Mouse (Mus musculus): ENCODE results near the gene Pafah1b3. TPM values are rescaled to one million over a fixed set of nuclear protein-coding genes. Genes with fewer than 3 reads are reported as not detected.

The Pafah1b3 gene
- polyA plus RNA-seq, 1 experiment: 62.9 TPM

DNA sequence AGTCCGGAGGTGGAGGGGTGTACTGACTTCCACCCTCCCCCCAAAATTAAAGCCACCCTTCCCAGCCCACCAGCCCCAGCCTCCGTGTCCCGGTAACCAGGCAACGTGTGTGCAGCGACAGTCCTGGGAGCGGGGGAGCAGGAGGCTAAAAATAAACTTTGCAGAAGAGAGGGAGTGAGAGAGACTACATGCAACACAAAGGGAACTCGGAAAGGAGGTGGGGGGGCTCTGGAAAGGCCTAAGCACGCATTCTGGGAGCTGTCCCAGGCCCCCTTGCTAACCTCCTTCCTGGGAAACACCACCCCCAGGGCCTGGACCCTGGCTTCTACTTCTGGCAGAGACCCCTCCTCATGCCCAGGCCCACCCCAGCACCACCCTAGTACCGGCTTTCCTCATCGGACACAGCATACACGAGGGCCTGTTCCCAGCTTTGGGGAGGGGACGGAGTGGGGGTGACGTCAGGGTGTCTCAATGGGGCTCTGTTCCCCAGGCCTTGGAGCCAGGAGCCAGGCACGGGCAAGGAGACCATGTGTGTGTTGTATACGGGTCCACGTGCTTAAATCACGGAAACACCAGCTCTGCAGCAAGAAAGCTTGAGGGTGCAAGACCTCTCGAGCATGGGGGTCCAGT lies 49.7 kb downstream of the Pafah1b3 start:
- no peak for DNase-seq (ENCODE audit: low read depth in 1 of 2, low spot score in 2 of 2)
- peak overlapping the region; percentile 30; the same call in 1 of the 2 replicates for H3K27ac ChIP-seq (ENCODE audit: insufficient read depth, low read length)
- peaks cover 11% of the 10 kb centered on the region; the same call in 1 of the 2 replicates for H3K4me1 ChIP-seq (ENCODE audit: control insufficient read depth, insufficient read depth, insufficient read length)

DNA sequence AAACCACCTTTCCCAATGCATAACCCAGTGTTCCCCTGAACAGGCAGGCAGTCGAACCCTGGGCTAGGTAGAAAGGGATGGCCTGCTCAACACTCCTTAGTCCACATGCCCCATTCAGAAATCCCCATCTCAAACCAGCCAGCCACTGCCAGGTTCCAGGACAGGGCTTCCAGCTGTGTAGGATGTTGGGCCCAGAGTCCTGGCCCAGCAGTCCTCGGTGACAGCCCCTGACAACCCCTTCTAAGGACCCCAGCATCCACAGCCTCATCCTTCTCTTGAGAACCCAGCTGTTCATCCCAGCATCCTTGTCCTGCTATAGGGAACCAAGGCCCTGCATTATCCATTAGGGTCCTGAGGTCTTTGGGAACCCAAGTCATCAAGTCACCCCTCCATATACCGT lies 50.3 kb downstream of the Pafah1b3 start:
- Histone ChIP-seq H3K4me3 (ENCODE audit: extremely low read depth, insufficient read depth, insufficient read length) (no peak overlapping the region), H3K27me3 (ENCODE audit: control insufficient read depth, insufficient read depth, low read length) (no peaks in the 10 kb centered on the region), H3K4me1 (ENCODE audit: control insufficient read depth, insufficient read depth, insufficient read length) (peaks cover 11% of the 10 kb centered on the region; the same call in 1 of the 2 replicates), H3K36me3 (ENCODE audit: control insufficient read depth, insufficient read depth, low read length) (peaks cover 6% of the 10 kb centered on the region), H3K27ac (ENCODE audit: insufficient read depth, low read length) (no peak overlapping the region)
- 23% methylated on average over 3 of the region's 3 CpGs for WGBS
- TF ChIP-seq CTCF (IDR thresholded peaks at IDR 0.05; ENCODE audit: extremely low read depth, insufficient read depth, insufficient read length, insufficient replicate concordance) (no peak), POLR2A (IDR thresholded peaks at IDR 0.05; ENCODE audit: low read depth, low read length) (no peak)
- DNase-seq (ENCODE audit: low read depth in 1 of 2, low spot score in 2 of 2): no peak

More for the DNA sequence above, 49.7 kb downstream of the Pafah1b3 start:
- TF ChIP-seq POLR2A (IDR thresholded peaks at IDR 0.05; ENCODE audit: low read depth, low read length): no peak
- no peak for TF ChIP-seq CTCF (IDR thresholded peaks at IDR 0.05; ENCODE audit: extremely low read depth, insufficient read depth, insufficient read length, insufficient replicate concordance)
- Histone ChIP-seq H3K27me3 (ENCODE audit: control insufficient read depth, insufficient read depth, low read length) (no peaks in the 10 kb centered on the region), H3K4me3 (ENCODE audit: extremely low read depth, insufficient read depth, insufficient read length) (peak overlapping the region; percentile 98; the same call in 1 of the 2 replicates), H3K36me3 (ENCODE audit: control insufficient read depth, insufficient read depth, low read length) (peaks cover 6% of the 10 kb centered on the region)
- WGBS: 24% methylated on average over 18 of the region's 18 CpGs

DNA sequence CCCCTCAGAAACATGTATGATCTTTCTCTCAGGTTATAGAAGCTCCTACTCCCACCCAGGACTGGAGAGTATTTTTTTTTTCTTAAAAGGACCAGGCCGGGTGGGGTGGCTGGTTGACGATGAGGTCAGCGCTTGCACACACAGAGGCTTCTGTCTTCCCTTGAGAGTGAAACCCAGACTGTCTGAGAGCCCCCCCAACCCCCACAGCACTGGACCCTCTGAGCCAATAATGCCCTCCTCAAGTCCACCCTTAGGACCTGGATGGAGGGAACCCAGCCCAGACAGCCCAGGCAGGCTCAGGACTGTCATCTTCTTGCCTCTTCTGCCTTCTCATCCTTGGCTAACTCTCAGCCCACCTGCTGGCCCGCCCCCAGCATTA lies 51.0 kb downstream of the Pafah1b3 start:
- TF ChIP-seq CTCF (IDR thresholded peaks at IDR 0.05; ENCODE audit: extremely low read depth, insufficient read depth, insufficient read length, insufficient replicate concordance) (no peak), POLR2A (IDR thresholded peaks at IDR 0.05; ENCODE audit: low read depth, low read length) (no peak)
- Histone ChIP-seq H3K4me1 (ENCODE audit: control insufficient read depth, insufficient read depth, insufficient read length) (peaks cover 11% of the 10 kb centered on the region; the same call in 1 of the 2 replicates), H3K27ac (ENCODE audit: insufficient read depth, low read length) (no peak overlapping the region), H3K27me3 (ENCODE audit: control insufficient read depth, insufficient read depth, low read length) (no peaks in the 10 kb centered on the region), H3K36me3 (ENCODE audit: control insufficient read depth, insufficient read depth, low read length) (peaks cover 6% of the 10 kb centered on the region), H3K4me3 (ENCODE audit: extremely low read depth, insufficient read depth, insufficient read length) (no peak overlapping the region)
- 41% methylated on average over 4 of the region's 4 CpGs for WGBS
- DNase-seq (ENCODE audit: low read depth in 1 of 2, low spot score in 2 of 2): no peak

DNA sequence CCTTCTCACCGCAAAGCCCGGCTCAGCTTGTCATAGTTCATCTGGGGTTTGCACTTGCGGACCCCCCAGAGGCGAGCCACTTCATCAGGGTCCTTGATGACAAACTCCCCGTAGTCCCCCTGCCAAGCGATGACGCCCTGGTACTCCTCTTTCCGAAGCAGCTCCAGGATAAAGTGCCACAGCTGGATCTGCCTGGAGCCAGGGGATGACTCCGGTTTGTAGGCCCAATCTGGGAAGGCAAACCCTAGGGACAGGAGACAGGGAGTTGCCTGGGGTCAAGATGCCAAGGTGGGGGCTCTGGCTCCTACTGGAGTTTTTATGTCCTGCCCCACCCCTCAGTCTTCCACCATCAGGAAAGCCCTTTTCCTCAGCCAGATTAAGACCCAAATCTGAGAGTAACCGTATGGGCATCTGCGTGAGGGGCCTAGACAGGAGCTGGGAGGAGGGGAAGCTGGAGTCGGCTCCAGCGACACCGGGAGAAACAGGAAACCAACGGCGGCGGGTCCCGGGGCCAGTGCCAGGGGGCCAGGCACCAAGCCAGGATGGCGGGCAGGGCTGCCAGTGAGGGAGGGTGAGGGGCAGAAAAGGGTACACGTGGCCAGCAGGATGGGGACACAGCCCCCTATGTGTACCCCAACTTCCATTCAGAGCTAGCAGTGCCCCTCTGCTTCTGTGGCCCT lies 51.6 kb downstream of the Pafah1b3 start:
- peaks cover 10% of the 10 kb centered on the region; the same call in 1 of the 2 replicates for H3K4me1 ChIP-seq (ENCODE audit: control insufficient read depth, insufficient read depth, insufficient read length)
- peaks cover 6% of the 10 kb centered on the region for H3K36me3 ChIP-seq (ENCODE audit: control insufficient read depth, insufficient read depth, low read length)
- H3K4me3 ChIP-seq (ENCODE audit: extremely low read depth, insufficient read depth, insufficient read length): no peak overlapping the region
- WGBS: 58% methylated on average over 20 of the region's 20 CpGs
- 0 out of 2 replicates have a peak overlapping the region, but pooled peaks have one; percentile 6 for H3K27ac ChIP-seq (ENCODE audit: insufficient read depth, low read length)
- TF ChIP-seq POLR2A (IDR thresholded peaks at IDR 0.05; ENCODE audit: low read depth, low read length): no peak
- no peak for TF ChIP-seq CTCF (IDR thresholded peaks at IDR 0.05; ENCODE audit: extremely low read depth, insufficient read depth, insufficient read length, insufficient replicate concordance)
- DNase-seq (ENCODE audit: low read depth in 1 of 2, low spot score in 2 of 2): no peak
- H3K27me3 ChIP-seq (ENCODE audit: control insufficient read depth, insufficient read depth, low read length): no peaks in the 10 kb centered on the region

Other genes starting within 250 kb of the Pafah1b3 start
- gene Grik5, start 225.6 kb downstream of the Pafah1b3 start, polyA plus RNA-seq (2012; rRNA removed): 10.2 and 12.9 TPM in 2 replicates
- 23.7 and 34.7 TPM in 2 replicates for gene Zfp574, start 225.4 kb downstream of the Pafah1b3 start, polyA plus RNA-seq (2012; rRNA removed)
- 61.7 and 83.3 TPM in 2 replicates for gene Pou2f2, start 118.3 kb downstream of the Pafah1b3 start, polyA plus RNA-seq (2012; rRNA removed)
- 75.5 and 77.0 TPM in 2 replicates for gene Dedd2, start 77.4 kb downstream of the Pafah1b3 start, polyA plus RNA-seq (2012; rRNA removed)
- gene Zfp526, start 76.6 kb downstream of the Pafah1b3 start, polyA plus RNA-seq (2012; rRNA removed): 14.4 and 16.4 TPM in 2 replicates
- gene Gsk3a, start 60.1 kb downstream of the Pafah1b3 start, polyA plus RNA-seq (2012; rRNA removed): 106 and 125 TPM in 2 replicates
- 17.2 and 21.3 TPM in 2 replicates for gene Erf, start 47.2 kb downstream of the Pafah1b3 start, polyA plus RNA-seq (2012; rRNA removed)
- gene Cic, start 30.3 kb downstream of the Pafah1b3 start, polyA plus RNA-seq (2012; rRNA removed): 112 and 128 TPM in 2 replicates
- 0.07 TPM in 1 of 2 replicates, not detected in the other for gene Prr19, start 3.4 kb upstream of the Pafah1b3 start, polyA plus RNA-seq (2012; rRNA removed)
- gene Tmem145, start 8.1 kb upstream of the Pafah1b3 start, polyA plus RNA-seq (2012; rRNA removed): not detected in 2 replicates
- 11.0 and 11.9 TPM in 2 replicates for gene Megf8, start 19.2 kb upstream of the Pafah1b3 start, polyA plus RNA-seq (2012; rRNA removed)
- gene Cnfn, start 71.7 kb upstream of the Pafah1b3 start, polyA plus RNA-seq (2012; rRNA removed): not detected in 2 replicates
- gene Lipe, start 100.7 kb upstream of the Pafah1b3 start, polyA plus RNA-seq (2012; rRNA removed): 35.0 and 46.0 TPM in 2 replicates
- not detected in 2 replicates for gene Cxcl17, start 114.9 kb upstream of the Pafah1b3 start, polyA plus RNA-seq (2012; rRNA removed)
- 16.0 and 16.3 TPM in 2 replicates for gene Ceacam1, start 179.6 kb upstream of the Pafah1b3 start, polyA plus RNA-seq (2012; rRNA removed)
- 0.45 and 0.67 TPM in 2 replicates for gene Ceacam2, start 241.9 kb upstream of the Pafah1b3 start, polyA plus RNA-seq (2012; rRNA removed)

Measured in spleen, adult 2 months (tissue).